In the genomic region with DNA sequence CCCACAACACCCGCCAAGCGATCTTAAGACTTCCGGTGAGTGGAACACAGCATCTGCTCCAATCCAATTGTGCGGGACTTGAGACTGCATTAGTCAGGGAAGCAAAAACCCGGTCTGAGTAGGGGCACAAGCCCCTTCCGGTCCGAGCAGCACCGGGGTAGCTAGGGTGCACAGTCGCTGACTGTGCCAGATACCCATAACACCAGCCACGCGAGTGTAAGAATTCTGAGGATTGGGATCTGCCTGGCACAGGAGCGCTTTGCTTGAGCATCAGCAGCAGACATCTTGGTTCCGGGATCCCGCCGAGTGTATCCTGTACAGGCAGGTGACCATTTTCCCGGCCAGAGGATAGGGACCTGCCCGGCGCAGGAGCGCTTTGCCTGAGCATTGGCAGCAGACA, we compare ENCODE assay signal across 27 mouse cellular contexts. TPM values are rescaled to one million over a fixed set of nuclear protein-coding genes. Genes with fewer than 3 reads are reported as not detected.
A peak's percentile ranks its signal among the peaks of the same experiment; 100 is the strongest.
DNase-seq lines count a peak whose midpoint lies in the region; TF ChIP-seq lines count a peak whose summit lies in the region.
"Not testable (repeated sequence)": the region's sequence is repeated elsewhere in the genome, so short reads cannot be mapped to it uniquely, and the experiment has no call there.
"Had no signal": no experiment of that assay in that cellular context is flagged by ENCODE, and none has a peak within 500 bp of the region (broad histone marks: within the 10 kb centered on the region; RNA-seq: fewer than 3 reads in every experiment).

No protein-coding gene starts in this region.

- H3K4me1 ChIP-seq in ES-Bruce4 (ENCODE audit: control insufficient read depth, insufficient read depth, low read length); ES-E14 (ENCODE audit: control insufficient read depth in 2 of 2, insufficient read depth in 2 of 2, low read length in 2 of 2, poor library complexity in 1 of 2): not testable (repeated sequence)

- not testable (repeated sequence) for TF ChIP-seq CTCF in ES-Bruce4 (IDR thresholded peaks at IDR 0.05; ENCODE audit: low read depth, low read length)

- H3K36me3 ChIP-seq in ES-Bruce4 (ENCODE audit: control insufficient read depth, insufficient read depth, low read length, poor library complexity, severe bottlenecking); ES-E14 (ENCODE audit: control insufficient read depth, insufficient read depth, low read length, poor library complexity, severe bottlenecking): not testable (repeated sequence)

- H3K4me3 ChIP-seq in ES-Bruce4 (ENCODE audit: low read depth, low read length) (peak overlapping the region; percentile 49), ES-E14 (ENCODE audit: insufficient read depth in 1 of 2, low read depth in 1 of 2, low read length in 2 of 2, poor library complexity in 1 of 2, severe bottlenecking in 1 of 2) (peak overlapping the region; percentile 50 to 53)

- TF ChIP-seq EP300 in ES-Bruce4 (IDR thresholded peaks at IDR 0.05; ENCODE audit: insufficient read depth, low read depth, low read length) = not testable (repeated sequence)

- not testable (repeated sequence) for H3K27me3 ChIP-seq in ES-Bruce4 (ENCODE audit: control insufficient read depth, insufficient read depth, low read length, poor library complexity, severe bottlenecking)

- H3K27ac ChIP-seq in ES-Bruce4 (ENCODE audit: insufficient read depth, low read length); ES-E14 (ENCODE audit: insufficient read depth, low read depth, low read length, poor library complexity, severe bottlenecking): not testable (repeated sequence)

- not testable (repeated sequence) for H3K9me3 ChIP-seq in ES-Bruce4 (replicated peaks; ENCODE audit: control insufficient read depth, insufficient read depth, low read length, poor library complexity, severe bottlenecking); ES-E14 (ENCODE audit: control insufficient read depth, insufficient read depth, low read depth, low read length)

- H3K9ac ChIP-seq in ES-Bruce4 (ENCODE audit: low read depth, poor library complexity, severe bottlenecking) = not testable (repeated sequence)
- H3K9ac ChIP-seq in ES-E14 (ENCODE audit: insufficient read depth, low read depth, low read length, poor library complexity, severe bottlenecking) = peak overlapping the region; percentile 70

- in situ Hi-C loops in ES-E14 (cut with MboI; ENCODE audit: low sequenced_read_pairs in 2 of 2, unreplicated experiment in 2 of 2) = not testable (repeated sequence)

- not testable (repeated sequence) for TF ChIP-seq POLR2A in ES-Bruce4 (IDR thresholded peaks at IDR 0.05; ENCODE audit: insufficient read depth, low read length)

- DNase-seq in ES-E14 (ENCODE audit: low read depth, low spot score) (peak; percentile 24), WW6 (ENCODE audit: low read depth, low spot score) (peak; percentile 16)
- DNase-seq in cerebellum, adult 11 months = peak; percentile 3
- DNase-seq in cerebellum, adult 8-10 months = peak; percentile 2
- peak; percentile 29 for DNase-seq in cerebellum, adult 9-11 months
- DNase-seq in cerebellum, postnatal 25 days = peak; percentile 6 to 11

RNA-seq across cellular contexts. Expression of a gene that starts 2.4 kb away (rescaled TPM):
- polyA plus RNA-seq in ES-Bruce4 (2011; ENCODE audit: insufficient read depth, insufficient read length, low read depth, missing spikeins) = not detected in 2 replicates
- not detected in 2 replicates for total RNA-seq in ES-E14 (2012; rRNA removed)
- total RNA-seq: adrenal gland, adult 18-20 months; adrenal gland, adult 8-10 months; adrenal gland, postnatal 14 days; adrenal gland, postnatal 36 days; common myeloid progenitor, adult 5-6 weeks; gastrocnemius, adult 2 months; gastrocnemius, postnatal 10 days; MEL had no signal
- polyA plus RNA-seq: activated CD4-positive, CD25-positive, alpha-beta regulatory T cell, adult 4 months; C2C12; cerebellum, adult 2 months; embryonic facial prominence, embryonic 11.5 days; embryonic facial prominence, embryonic 13.5 days; erythroblast, embryonic 14.5 days; forebrain, embryonic 10.5 days; forebrain, embryonic 12.5 days; forebrain, embryonic 14.5 days; forebrain, embryonic 16.5 days; frontal cortex, adult 2 months had no signal

RNA-seq across cellular contexts. Expression of a gene that starts 17.9 kb away (rescaled TPM):
- polyA plus RNA-seq in ES-Bruce4 (2011; ENCODE audit: insufficient read depth, insufficient read length, low read depth, missing spikeins) = not detected in 2 replicates
- not detected in 2 replicates for total RNA-seq in ES-E14 (2012; rRNA removed)
- total RNA-seq: adrenal gland, adult 18-20 months; adrenal gland, adult 8-10 months; adrenal gland, postnatal 14 days; adrenal gland, postnatal 36 days; common myeloid progenitor, adult 5-6 weeks; gastrocnemius, adult 2 months; gastrocnemius, postnatal 10 days; MEL had no signal
- polyA plus RNA-seq: activated CD4-positive, CD25-positive, alpha-beta regulatory T cell, adult 4 months; C2C12; cerebellum, adult 2 months; embryonic facial prominence, embryonic 11.5 days; embryonic facial prominence, embryonic 13.5 days; erythroblast, embryonic 14.5 days; forebrain, embryonic 10.5 days; forebrain, embryonic 12.5 days; forebrain, embryonic 14.5 days; forebrain, embryonic 16.5 days; frontal cortex, adult 2 months had no signal

RNA-seq across cellular contexts. Expression of a gene that starts 22.8 kb away (rescaled TPM):
- not detected in 2 replicates for polyA plus RNA-seq in ES-Bruce4 (2011; ENCODE audit: insufficient read depth, insufficient read length, low read depth, missing spikeins)
- not detected in 2 replicates for total RNA-seq in ES-E14 (2012; rRNA removed)
- total RNA-seq: common myeloid progenitor, adult 5-6 weeks; MEL had no signal
- polyA plus RNA-seq: activated CD4-positive, CD25-positive, alpha-beta regulatory T cell, adult 4 months; C2C12; cerebellum, adult 2 months; embryonic facial prominence, embryonic 11.5 days; embryonic facial prominence, embryonic 13.5 days; erythroblast, embryonic 14.5 days; forebrain, embryonic 10.5 days; forebrain, embryonic 12.5 days; forebrain, embryonic 14.5 days; forebrain, embryonic 16.5 days; frontal cortex, adult 2 months had no signal

RNA-seq across cellular contexts. Expression of a gene that starts 28.7 kb away (rescaled TPM):
- polyA plus RNA-seq in ES-Bruce4 (2011; ENCODE audit: insufficient read depth, insufficient read length, low read depth, missing spikeins) = not detected in 2 replicates
- not detected in 2 replicates for total RNA-seq in ES-E14 (2012; rRNA removed)
- total RNA-seq: adrenal gland, adult 18-20 months; adrenal gland, adult 8-10 months; adrenal gland, postnatal 14 days; adrenal gland, postnatal 36 days; common myeloid progenitor, adult 5-6 weeks; gastrocnemius, adult 2 months; gastrocnemius, postnatal 10 days; MEL had no signal
- polyA plus RNA-seq: C2C12; cerebellum, adult 2 months; embryonic facial prominence, embryonic 11.5 days; embryonic facial prominence, embryonic 13.5 days; erythroblast, embryonic 14.5 days; forebrain, embryonic 10.5 days; forebrain, embryonic 12.5 days; forebrain, embryonic 14.5 days; forebrain, embryonic 16.5 days; frontal cortex, adult 2 months had no signal

RNA-seq across cellular contexts. Expression of a gene that starts 38.3 kb away (rescaled TPM):
- polyA plus RNA-seq in ES-Bruce4 (2011; ENCODE audit: insufficient read depth, insufficient read length, low read depth, missing spikeins) = not detected in 2 replicates
- not detected in 2 replicates for total RNA-seq in ES-E14 (2012; rRNA removed)
- total RNA-seq: adrenal gland, adult 18-20 months; adrenal gland, adult 8-10 months; adrenal gland, postnatal 14 days; adrenal gland, postnatal 36 days; common myeloid progenitor, adult 5-6 weeks; gastrocnemius, adult 2 months; gastrocnemius, postnatal 10 days; MEL had no signal
- polyA plus RNA-seq: activated CD4-positive, CD25-positive, alpha-beta regulatory T cell, adult 4 months; C2C12; cerebellum, adult 2 months; embryonic facial prominence, embryonic 11.5 days; embryonic facial prominence, embryonic 13.5 days; embryonic facial prominence, embryonic 15.5 days; erythroblast, embryonic 14.5 days; forebrain, embryonic 10.5 days; forebrain, embryonic 12.5 days; forebrain, embryonic 14.5 days; forebrain, embryonic 16.5 days; frontal cortex, adult 2 months had no signal
